Mouse (Mus musculus) erythroblast, embryonic 14.5 days (primary cell): ENCODE measurements at regions not wholly inside any gene's neighbourhood (a gene's known extent, or its start where the extent isn't known, plus 50 kb on each side); places are given as distances from the start of the nearest gene placed in this dataset.

Source experiments
- GATA1 ChIP-seq: IDR thresholded peaks from 2 replicates; pipeline ENCODE4 v1.6.1; 2012; ENCODE audit warnings: low read length, inconsistent platforms, mixed read lengths
- TAL1 ChIP-seq: IDR thresholded peaks from 3 replicates; pipeline ENCODE4 v1.6.1; 2012; ENCODE audit warnings: low read length, inconsistent platforms, mixed read lengths

- TF ChIP-seq TAL1 (no peak), GATA1 (no peak)
These were observed 262.2 kb downstream of the 1500009L16Rik start for GRCm38 (mm10) chr10:83984697-83985415.
